Mouse (Mus musculus): ENCODE results near the gene Bcl7a. TPM values are rescaled to one million over a fixed set of nuclear protein-coding genes. Genes with fewer than 3 reads are reported as not detected.
A peak's percentile ranks its signal among the peaks of the same experiment; 100 is the strongest.

Gene Bcl7a
- 9.4 and 11.9 TPM in 2 replicates for polyA plus RNA-seq (2012; rRNA removed)

- Histone ChIP-seq H3K4me1 (ENCODE audit: control insufficient read depth, insufficient read depth, low read length) (0 out of 2 replicates have a peak, but pooled peaks cover 2% of the 10 kb centered on the region), H3K4me3 (replicated peaks; ENCODE audit: extremely low read depth, low read depth, low read length) (peak within 1 kb of the TSS; percentile 88)
- WGBS = 2% methylated on average over 69 of the region's 69 CpGs
- peak; percentile 68; the same call in 1 of the 2 replicates for TF ChIP-seq POLR2A (IDR thresholded peaks at IDR 0.05; ENCODE audit: borderline replicate concordance, extremely low read depth, low read depth, low read length)
- TF ChIP-seq CTCF (IDR thresholded peaks at IDR 0.05; ENCODE audit: insufficient read depth, low read length) = no peak
- DNase-seq = peak; percentile 89
Measured at GRCm38 (mm10) chr5:123343707-123344627, at the start of gene Bcl7a. Bcl7a (plus strand) TSS chr5:123343834.

GRCm38 (mm10) chr5:123294653-123295052 lies 49.0 kb upstream of the Bcl7a start:
- 76% methylated on average over 9 of the region's 9 CpGs for WGBS
- no peaks in the 10 kb centered on the region for H3K4me1 ChIP-seq (ENCODE audit: control insufficient read depth, insufficient read depth, low read length)
- no peak for TF ChIP-seq POLR2A (IDR thresholded peaks at IDR 0.05; ENCODE audit: borderline replicate concordance, extremely low read depth, low read depth, low read length)
- TF ChIP-seq CTCF (IDR thresholded peaks at IDR 0.05; ENCODE audit: insufficient read depth, low read length) = no peak
- no peak for DNase-seq
- no peak overlapping the region for H3K4me3 ChIP-seq (replicated peaks; ENCODE audit: extremely low read depth, low read depth, low read length)

- no peaks in the 10 kb centered on the region for H3K4me1 ChIP-seq (ENCODE audit: control insufficient read depth, insufficient read depth, low read length)
- no peak for DNase-seq
- TF ChIP-seq POLR2A (IDR thresholded peaks at IDR 0.05; ENCODE audit: borderline replicate concordance, extremely low read depth, low read depth, low read length) (no peak), CTCF (IDR thresholded peaks at IDR 0.05; ENCODE audit: insufficient read depth, low read length) (peak; percentile 42)
- no peak overlapping the region for H3K4me3 ChIP-seq (replicated peaks; ENCODE audit: extremely low read depth, low read depth, low read length)
- 68% methylated on average over 12 of the region's 12 CpGs for WGBS
Measured at GRCm38 (mm10) chr5:123296224-123296806, 47.3 kb upstream of the Bcl7a start.

GRCm38 (mm10) chr5:123296972-123297754 lies 46.5 kb upstream of the Bcl7a start:
- Histone ChIP-seq H3K4me3 (replicated peaks; ENCODE audit: extremely low read depth, low read depth, low read length) (no peak overlapping the region), H3K4me1 (ENCODE audit: control insufficient read depth, insufficient read depth, low read length) (no peaks in the 10 kb centered on the region)
- no peak for DNase-seq
- TF ChIP-seq CTCF (IDR thresholded peaks at IDR 0.05; ENCODE audit: insufficient read depth, low read length) (no peak), POLR2A (IDR thresholded peaks at IDR 0.05; ENCODE audit: borderline replicate concordance, extremely low read depth, low read depth, low read length) (no peak)
- 58% methylated on average over 23 of the region's 23 CpGs for WGBS

GRCm38 (mm10) chr5:123297830-123298229 lies 45.8 kb upstream of the Bcl7a start:
- Histone ChIP-seq H3K4me3 (replicated peaks; ENCODE audit: extremely low read depth, low read depth, low read length) (no peak overlapping the region), H3K4me1 (ENCODE audit: control insufficient read depth, insufficient read depth, low read length) (no peaks in the 10 kb centered on the region)
- TF ChIP-seq CTCF (IDR thresholded peaks at IDR 0.05; ENCODE audit: insufficient read depth, low read length) (no peak), POLR2A (IDR thresholded peaks at IDR 0.05; ENCODE audit: borderline replicate concordance, extremely low read depth, low read depth, low read length) (no peak)
- 81% methylated on average over 7 of the region's 7 CpGs for WGBS
- no peak for DNase-seq

- no peak for DNase-seq
- TF ChIP-seq POLR2A (IDR thresholded peaks at IDR 0.05; ENCODE audit: borderline replicate concordance, extremely low read depth, low read depth, low read length) (no peak), CTCF (IDR thresholded peaks at IDR 0.05; ENCODE audit: insufficient read depth, low read length) (no peak)
- 94% methylated on average over 6 of the region's 6 CpGs for WGBS
- Histone ChIP-seq H3K4me3 (replicated peaks; ENCODE audit: extremely low read depth, low read depth, low read length) (no peak overlapping the region), H3K4me1 (ENCODE audit: control insufficient read depth, insufficient read depth, low read length) (no peaks in the 10 kb centered on the region)
Measured at GRCm38 (mm10) chr5:123298526-123298925, 45.1 kb upstream of the Bcl7a start.

GRCm38 (mm10) chr5:123300496-123301034 lies 43.1 kb upstream of the Bcl7a start:
- no peak overlapping the region for H3K4me3 ChIP-seq (replicated peaks; ENCODE audit: extremely low read depth, low read depth, low read length)
- 71% methylated on average over 8 of the region's 8 CpGs for WGBS
- no peaks in the 10 kb centered on the region for H3K4me1 ChIP-seq (ENCODE audit: control insufficient read depth, insufficient read depth, low read length)
- no peak for DNase-seq
- TF ChIP-seq CTCF (IDR thresholded peaks at IDR 0.05; ENCODE audit: insufficient read depth, low read length) (no peak), POLR2A (IDR thresholded peaks at IDR 0.05; ENCODE audit: borderline replicate concordance, extremely low read depth, low read depth, low read length) (no peak)

- DNase-seq = no peak
- Histone ChIP-seq H3K4me3 (replicated peaks; ENCODE audit: extremely low read depth, low read depth, low read length) (no peak overlapping the region), H3K4me1 (ENCODE audit: control insufficient read depth, insufficient read depth, low read length) (no peaks in the 10 kb centered on the region)
- WGBS = 78% methylated on average over 20 of the region's 20 CpGs
- TF ChIP-seq CTCF (IDR thresholded peaks at IDR 0.05; ENCODE audit: insufficient read depth, low read length) (no peak), POLR2A (IDR thresholded peaks at IDR 0.05; ENCODE audit: borderline replicate concordance, extremely low read depth, low read depth, low read length) (no peak)
Measured at GRCm38 (mm10) chr5:123301780-123302521, 41.7 kb upstream of the Bcl7a start.

Data from lung, adult 2 months (tissue).